Mouse (Mus musculus) naive thymus-derived CD4-positive, alpha-beta T cell, adult 2 months (primary cell): ENCODE measurements at regions not wholly inside any gene's neighbourhood (a gene's known extent, or its start where the extent isn't known, plus 50 kb on each side); places are given as distances from the start of the nearest gene placed in this dataset.

ENCODE experiments used
- DNase-seq: peaks from one replicate; pipeline ENCODE4 v3.0.0-alpha.2; 2011; ENCODE audit warnings: low read depth

DNA sequence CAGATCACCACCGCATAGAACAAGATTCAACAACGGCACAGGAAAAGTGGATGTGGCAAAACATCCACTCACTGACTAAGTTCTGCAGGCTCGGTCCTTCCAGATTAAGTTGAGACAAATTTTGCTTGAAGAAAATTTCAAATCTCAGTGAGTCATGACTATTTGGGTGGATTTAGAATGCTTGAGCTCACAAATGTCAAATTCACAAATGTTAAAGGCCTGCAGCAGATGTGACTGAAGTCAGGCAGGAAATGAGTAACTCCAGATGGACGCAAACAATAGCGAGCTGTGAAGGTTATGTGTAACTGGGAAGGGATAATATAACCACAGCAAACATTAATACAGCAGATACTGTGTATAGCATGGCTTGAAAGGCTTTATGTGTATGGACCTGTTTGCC lies 198.5 kb upstream of the Zbtb20 start:
- DNase-seq: no peak

DNA sequence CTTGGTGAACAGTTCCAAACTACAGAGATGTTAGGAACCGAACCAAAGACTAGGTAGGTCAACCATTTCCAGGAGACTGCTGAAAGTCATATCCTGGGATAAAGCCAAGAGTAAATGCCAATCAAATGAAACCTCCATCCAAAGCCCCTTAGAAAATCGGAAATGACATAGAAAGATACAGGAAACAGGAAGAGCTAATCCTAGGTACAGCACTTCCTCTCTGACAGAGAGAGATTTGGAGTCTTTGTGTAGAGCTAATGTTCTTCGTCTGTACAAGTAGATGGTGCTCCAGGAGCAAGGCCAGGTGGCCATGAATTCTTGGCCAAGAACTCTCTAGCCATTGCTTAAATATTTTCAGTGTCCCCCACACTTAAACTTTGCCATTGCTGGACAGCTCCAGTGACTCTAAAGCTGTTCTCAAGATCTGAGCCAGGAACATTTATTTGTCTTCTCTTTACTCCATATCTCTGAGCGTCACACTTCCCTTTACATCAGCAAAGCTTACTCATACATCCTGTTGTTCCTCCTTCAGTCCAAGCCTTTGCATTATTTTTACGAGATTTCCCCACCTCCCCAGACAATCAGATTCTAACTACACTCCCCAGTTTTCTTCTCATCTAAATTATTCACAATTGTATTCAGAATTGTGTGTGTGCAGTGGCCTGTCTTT lies 199.1 kb upstream of the Zbtb20 start:
- no peak for DNase-seq

DNA sequence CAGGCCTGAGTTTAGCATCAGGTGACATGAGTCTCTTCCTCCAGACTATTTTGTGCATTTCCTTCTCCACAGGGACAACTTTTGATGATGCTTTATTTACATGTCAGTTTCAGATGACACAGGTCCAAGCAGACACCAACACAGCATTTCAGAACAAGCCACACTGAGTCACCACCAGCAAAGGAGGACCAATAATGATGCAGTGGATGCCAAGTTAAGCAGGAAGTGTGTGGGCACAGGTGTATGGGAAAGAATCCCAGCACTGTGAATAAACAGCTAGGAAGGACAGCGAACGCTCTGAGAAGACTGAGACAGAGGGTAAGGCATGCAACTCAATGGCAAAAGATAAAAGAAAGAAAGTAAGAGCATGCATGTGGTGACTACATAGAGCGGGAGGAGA lies 200.7 kb upstream of the Zbtb20 start:
- DNase-seq: no peak

DNA sequence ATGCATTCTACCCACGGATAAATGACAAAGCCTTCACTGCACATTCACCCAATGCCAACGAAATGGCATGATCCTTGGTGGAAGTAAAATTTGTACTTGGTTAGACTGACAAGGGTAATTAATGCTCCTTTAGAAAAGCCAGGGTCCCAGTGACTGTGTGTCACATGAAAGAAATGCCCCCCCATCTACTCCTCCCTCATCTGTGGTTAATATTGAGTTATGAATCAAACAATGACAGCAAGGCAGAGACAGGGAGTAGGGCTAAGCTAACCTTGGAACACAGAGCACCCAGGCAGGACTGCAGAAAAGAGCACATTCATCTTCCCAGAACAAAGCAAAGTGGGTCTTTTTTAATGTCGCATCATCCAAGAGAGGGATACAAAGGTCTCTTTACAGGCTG lies 209.1 kb upstream of the Zbtb20 start:
- no peak for DNase-seq

DNA sequence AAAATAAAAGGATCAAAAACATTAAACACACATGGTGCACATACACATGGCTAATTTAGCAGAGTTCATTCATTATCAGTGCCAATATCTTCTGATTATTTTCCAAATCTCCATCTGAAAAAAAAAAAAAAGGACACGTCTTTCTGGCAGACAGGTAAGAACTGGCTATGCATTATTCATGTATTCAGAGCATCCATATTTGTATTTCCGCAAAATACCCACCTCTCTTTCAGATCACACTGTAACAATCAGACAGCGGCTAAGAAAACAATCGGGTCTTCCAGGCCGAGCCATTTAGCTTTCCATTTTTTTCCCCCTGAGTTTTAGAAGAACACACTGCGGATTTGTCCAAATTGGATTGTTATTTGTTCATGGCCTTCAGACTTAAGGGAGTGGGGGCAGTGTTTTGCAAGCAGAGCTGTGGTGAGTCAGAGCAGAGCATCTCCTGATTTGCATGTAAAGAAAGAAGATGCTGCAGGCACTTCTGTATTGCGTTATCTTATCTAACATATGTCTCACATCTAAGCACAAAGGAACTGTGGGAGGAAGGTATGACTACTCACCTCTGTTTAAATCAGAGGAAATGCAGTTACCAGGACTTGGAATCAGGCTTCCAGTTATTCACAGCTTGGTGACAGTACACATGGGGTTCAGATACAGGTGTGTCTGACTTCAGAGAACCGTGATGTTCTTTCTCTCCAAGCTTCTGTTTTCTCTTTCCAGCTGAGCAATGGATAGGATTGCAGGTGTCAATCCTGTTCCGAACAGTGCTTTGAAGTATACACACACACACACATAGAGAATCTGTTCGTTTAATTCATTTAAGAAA lies 223.6 kb upstream of the Zbtb20 start:
- DNase-seq: no peak

DNA sequence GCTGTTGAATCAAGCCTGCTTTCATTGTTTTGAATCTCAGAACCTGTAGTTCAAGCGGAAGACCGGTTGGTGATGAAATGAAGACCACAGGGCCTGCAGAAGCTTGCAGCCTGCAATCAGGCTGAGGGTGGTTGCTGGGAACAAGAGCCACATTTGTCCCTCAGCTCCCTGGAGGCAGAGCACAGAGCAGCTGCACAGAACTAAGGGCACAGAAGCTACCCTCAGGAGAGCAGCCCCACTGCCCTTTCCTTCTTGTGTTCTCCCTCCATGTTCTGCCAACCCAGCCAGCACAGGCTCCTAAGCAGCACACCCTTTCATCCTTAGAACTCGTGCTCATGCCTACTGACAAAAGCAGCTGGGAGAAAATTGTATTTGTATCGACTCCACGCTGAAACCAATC lies 225.9 kb upstream of the Zbtb20 start:
- DNase-seq: no peak

DNA sequence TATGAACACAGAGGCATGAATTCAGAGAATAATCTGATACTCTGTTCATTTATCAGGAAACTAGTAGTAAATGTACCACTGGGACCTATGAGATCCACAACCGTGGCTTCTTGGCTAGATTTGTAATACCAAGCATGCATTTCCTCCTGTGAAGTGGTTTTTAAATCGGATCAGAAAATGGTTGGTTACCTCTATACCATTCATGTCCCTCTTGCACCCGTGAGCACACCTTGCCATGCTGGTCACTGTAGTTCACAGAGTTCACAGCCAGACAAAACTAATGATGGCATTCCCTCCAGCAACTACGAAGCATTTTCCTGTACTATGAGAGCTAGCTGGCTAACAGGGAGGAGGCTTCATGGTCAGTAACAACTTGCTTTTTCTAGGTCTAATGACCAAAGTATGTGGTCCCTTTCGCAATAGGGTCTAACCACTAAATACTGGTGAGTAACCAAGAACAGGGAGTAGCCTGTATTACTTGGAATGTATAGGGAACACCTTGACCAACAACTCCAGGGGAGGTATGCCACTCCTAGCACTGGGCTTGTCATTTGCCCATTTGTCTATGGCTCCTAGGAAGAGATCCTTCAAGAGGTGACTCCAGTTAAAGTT lies 227.0 kb upstream of the Zbtb20 start:
- no peak for DNase-seq

DNA sequence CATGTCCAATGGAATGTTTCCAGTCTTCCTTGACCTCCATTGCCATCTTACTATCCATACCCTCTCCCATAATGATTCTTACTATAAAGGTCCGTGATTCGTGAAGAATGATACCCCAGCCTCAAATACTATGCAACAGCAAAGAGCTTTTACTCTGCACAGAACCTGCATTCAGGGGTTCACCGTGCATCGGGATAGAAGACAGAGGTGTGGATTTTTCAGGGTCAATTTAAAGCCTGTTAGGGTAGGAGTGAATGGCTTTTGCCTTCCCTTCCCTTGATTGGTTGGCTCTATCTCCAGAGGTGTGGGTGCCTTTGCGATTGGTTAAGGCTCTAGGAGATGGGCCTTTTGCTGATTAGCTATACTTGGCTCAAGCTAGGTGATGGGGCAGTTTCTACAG lies 227.9 kb upstream of the Zbtb20 start:
- DNase-seq: no peak

DNA sequence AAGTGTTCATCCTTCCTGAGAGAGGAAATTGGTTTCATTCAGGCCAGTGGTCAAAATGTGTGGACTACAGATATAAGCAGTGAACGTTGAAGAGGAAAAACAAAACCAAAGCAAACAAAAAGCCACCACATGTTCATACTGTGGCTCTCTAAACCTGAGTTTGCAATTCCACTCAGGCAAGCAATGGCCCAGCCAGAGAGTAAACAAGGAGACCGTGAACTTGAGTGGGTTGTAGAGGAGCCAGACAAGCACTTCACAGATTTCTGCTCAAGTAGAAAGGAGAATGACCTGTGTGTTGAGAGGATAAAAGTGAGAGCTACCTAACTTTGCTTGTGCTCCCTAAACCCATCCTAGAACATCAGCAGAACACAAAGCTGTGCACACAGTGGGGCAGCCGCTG lies 239.9 kb upstream of the Zbtb20 start:
- no peak for DNase-seq

DNA sequence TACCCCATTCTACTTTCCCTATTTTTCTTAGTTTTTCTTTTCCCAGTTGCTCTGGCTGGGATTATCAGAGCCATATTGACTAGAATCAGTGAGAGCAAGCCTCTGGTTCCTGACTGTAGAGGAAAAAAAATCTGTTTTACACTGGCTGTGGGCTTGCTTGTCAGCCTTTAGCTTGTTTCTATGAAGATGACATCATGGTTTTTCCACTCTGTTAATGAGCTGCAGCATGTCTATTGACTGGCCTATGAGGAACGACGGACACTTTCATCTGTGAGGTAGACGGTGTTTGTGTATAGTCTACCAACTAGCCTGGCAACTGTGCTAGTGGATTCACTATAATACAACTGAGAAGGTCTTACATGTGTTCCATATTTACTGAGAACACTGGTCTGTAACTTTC lies 248.0 kb upstream of the Zbtb20 start:
- no peak for DNase-seq

DNA sequence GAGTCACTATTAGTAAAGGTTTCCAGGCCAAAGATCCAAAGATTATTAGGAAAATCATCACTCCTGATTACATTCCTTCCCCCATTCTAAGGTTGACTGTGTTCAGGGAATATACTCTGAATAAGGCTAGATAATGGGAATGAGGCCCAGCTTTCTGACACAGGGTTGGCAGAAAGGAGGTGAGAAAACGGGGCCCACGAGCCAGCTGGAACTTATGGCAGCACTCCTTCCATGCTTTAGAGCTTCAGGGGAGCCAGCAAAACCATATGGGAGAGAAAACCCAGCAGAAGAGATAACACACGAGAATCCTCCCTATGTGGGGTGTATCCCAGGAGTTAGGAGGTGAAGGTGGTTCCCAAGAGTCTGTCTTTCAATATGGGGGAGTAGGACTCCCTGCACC lies 259.8 kb upstream of the Zbtb20 start:
- DNase-seq: no peak

DNA sequence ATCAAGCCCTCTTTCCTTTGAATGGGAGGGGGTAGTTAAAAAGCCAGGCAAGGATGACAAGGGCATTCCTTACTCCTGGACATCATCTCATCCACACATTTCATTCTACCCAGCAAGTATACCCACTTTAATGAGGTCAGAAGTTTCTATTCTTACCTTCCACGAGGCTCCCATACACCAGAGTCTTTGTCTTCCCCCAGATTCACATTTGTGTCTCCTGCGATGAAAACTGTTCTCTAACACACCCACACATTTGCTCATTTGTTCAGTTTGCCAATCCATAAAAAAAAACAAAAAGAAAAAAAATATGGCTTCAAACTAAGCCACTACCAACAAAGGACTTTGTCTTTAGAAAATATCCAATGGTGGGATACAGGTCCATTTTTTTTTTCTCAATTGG lies 263.7 kb upstream of the Zbtb20 start:
- no peak for DNase-seq

DNA sequence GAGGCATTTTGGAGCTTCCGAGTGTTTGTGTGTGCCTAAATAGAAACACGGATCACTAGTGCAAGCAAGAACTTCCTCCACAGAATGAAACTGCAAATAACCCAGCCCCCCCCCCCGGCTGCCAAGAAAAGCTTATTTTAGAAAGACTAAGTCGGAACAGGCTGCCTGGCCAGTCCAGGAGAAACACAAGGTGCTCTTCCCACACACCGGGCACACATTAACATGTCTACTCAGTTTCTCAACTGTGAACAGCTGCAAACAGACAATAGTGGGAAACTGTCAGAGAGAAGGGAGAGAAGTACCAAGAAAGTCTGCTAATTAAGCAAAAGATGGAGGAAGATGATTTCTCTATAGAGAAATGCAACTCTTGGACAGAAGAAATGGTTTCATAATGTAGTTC lies 267.3 kb upstream of the Zbtb20 start:
- no peak for DNase-seq

DNA sequence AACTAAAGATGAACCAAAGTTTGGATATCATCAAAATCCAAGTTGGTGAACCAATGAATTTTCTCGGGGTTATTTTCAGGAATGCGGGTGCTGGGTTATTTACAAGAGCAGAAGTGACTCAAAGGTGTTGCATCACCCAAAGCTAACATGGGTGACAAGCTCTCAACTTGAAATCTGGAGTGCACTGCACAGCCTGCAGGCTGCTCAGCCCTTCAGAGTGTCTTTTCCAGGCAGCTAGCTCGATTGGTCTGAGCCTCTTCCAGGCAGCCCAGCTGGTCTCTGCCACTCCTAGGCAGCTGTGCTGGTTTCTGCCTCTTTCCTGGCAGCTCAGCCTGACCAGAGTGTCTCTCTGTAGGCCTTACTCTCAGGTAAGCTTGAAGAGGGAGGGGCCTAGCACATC lies 251.9 kb upstream of the Gap43 start:
- DNase-seq: no peak

DNA sequence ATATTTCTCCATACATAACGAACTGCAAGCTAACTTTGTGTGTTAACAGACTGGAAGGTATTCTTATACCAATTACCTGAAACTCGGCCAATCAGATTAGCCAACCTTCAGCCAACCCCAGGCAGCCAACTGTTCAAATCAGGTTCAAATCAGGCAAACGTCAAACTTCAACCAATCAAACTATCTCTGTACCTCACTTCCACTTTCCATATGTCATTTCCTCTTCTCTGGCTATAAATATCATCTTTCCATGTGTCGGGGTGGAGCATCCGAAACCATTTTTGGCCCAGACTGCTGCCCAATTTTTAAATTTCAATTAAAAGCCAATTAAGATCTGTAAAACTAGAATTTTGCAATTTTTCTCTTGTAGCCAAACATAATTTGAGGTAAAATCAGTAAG lies 251.1 kb upstream of the Gap43 start:
- DNase-seq: no peak

DNA sequence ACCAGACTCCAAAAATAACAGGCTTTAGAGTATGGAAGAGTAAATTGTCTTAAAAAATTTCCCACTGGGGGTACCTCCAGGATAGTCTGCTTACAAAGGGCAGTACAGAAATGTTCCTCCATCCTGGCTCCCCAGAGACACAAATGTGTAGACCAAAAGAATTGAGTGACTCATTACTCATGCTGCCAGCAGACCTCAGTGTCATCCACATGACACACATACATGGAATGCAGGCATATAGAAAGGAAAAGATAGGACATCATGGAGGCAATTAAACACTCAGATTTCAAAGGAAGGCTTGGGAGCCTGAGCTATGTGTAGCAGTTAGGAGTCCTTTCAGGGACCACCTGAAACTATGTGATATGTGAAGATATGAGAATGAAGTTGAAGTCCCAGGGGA lies 245.7 kb upstream of the Gap43 start:
- DNase-seq: no peak

DNA sequence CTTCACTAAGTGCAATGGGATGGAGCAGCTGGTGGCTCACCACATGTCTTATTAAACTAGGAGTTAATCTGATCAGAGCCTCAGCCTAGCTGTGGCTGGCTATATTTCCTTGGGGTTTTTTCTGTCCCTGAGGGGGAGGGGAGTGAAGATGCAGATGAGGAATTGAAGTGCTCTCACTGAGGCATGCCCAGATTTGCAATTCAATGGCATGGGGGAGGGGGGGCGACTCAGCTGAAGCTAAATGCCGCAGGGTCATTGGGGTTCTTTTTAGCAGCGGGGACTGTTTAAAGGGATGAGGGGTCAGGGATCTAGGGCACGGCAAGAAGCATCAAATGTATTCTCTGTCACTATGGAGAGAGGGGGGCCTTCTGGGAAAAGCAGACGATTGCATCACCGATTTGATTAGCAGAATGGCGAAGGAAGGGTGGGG lies 235.1 kb upstream of the Gap43 start:
- no peak for DNase-seq

DNA sequence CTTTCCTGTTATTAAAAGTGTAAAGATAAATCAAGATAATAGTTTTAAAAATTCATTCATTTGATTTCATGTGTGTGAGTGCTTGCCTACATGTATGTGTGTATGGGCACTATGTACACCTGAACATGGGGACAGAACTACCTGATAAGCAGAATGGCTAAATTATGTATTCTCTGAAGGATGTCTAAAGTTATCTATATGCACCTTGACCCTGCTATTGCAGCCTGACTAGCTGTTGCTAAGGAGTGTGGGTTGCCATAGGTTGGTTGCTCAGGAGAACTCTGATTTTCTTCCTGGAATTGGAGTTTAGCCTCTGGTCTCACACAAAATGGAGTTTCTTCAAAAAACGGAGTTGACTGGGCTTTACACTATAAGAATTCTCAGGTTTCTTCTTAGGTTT lies 234.5 kb upstream of the Gap43 start:
- DNase-seq: no peak

DNA sequence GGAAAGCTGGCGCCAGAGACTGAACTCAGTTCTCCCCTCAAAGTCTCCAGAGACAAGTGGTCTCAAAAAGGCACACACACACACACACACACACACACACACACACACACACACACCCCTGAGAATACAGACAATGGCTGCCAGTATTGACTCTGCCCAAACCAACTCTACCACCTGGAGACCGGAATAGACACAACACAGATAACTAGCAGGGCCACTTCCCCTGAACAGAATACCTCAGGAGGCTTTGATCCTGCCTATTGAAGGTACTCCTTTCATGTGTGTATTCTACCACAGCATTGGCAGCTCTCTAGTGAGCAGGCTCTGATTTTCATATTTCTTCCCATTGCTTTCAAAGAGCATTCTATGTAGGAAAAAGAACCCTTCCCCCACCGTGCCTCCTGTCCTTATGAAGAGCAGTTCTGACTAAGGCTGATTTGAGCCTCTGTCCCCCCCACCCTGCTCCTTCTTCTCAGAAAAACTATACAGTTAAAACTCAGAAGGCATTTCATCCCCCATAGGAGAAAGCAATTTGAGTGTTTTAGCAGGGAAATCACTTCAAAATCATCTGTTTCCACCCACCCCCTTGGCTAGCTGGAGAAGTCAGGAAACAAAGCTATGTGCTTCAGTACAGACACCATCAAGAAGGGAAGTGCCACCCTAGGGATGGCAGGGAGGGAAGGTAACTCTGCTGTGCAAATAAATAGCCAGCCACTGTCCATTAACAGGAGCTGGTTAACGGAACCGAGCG lies 230.0 kb upstream of the Gap43 start:
- no peak for DNase-seq

DNA sequence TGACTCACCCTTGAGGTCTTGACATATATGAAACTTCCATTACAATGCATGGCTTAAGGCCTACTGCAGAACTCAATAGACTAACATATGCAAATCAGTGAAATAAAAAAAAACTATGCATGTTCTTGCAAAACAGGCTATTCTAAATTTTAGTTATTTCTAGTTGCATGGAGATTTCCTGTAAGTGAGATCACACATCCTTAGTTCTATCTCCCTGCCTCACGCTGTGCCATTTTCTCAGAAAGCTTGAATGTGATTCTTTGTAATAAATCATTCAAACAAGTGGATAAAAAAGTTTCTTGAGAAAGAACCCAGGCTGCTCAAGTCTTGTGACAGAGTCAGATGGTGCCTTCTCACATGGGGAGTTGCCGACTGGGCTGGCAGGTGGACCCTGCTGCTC lies 228.9 kb upstream of the Gap43 start:
- DNase-seq: no peak

DNA sequence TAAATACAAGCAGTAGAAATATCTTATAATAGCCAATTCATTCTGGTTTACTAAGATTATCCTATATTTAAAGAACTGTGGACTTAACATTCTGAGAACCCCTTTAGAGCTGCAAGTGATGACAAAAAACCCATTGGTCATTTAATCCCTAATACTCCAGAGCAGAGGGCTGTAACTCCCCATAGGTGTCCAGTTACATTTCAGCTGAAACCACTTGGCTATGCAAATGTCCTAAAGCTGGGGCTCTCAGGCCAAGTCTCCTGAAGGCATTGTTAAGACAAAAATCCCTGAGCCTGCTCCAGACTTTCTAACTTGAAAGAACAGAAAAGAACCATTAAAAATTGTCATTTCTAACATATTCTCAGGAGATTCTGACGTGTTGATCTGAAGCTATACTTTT lies 209.1 kb upstream of the Gap43 start:
- DNase-seq: no peak

DNA sequence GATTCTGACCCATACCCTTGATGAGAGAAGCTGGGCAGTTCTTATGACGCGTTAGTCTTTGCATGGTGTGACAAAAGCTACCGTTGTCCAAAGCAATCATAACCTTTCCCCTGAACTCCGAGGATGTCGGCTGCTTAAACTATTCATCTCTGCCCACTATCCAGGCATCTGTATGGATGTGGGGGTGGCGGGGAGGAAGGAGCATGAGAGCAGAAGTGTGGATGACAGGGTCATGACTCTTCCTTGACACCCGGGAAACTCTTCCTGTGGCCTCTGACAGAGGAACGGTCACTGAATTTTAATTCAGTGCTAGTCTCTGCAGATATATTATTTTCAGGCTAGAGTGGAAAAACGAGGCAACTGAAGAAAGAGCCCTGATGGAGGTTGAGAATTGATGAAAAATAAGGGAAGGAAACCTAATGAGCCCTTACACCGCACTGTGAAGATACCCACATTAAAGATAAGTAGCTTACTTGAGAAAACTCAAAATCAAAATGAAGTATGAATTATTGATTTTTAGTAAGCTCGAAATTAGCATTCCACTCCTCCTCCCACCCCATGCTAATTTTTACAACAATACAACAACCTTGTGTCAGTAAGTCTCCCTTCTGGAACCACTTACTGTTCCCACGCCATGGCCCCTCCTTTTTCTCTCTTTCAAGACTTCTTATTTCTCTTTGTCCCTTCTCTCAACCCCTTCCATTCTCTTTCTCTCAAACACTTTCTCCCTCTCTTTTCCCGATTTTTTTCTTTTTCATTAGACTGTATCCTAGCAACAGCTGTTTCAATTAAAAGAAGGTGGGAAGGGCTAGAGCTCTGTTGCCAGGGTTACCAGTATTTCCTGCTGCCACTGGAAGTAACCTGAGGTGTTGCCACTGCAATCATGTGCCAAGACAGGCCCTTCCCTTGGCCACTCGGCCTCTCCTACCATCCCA lies 206.0 kb upstream of the Gap43 start:
- no peak for DNase-seq
